Mouse (Mus musculus) erythroid progenitor cell, adult 5-6 weeks (primary cell): ENCODE measurements around the gene Dapk2. TPM values are rescaled to one million over a fixed set of nuclear protein-coding genes. Genes with fewer than 3 reads are reported as not detected.
A peak's percentile ranks its signal among the peaks of the same experiment; 100 is the strongest.

ENCODE experiments used
- ATAC-seq: replicated peaks from 2 replicates; pipeline ENCODE4 v1.8.0; 2016; ENCODE audit warnings: moderate number of reproducible peaks, mild to moderate bottlenecking, moderate TSS enrichment, inconsistent platforms; ENCODE audit not compliant: poor library complexity, low FRiP score, severe bottlenecking
- total RNA-seq, 2 experiments: library from RNA; stranded (forward) in 1 of 2; stranded (reverse) in 1 of 2; fragments of 150-400 nt in 1 of 2; fragments of 186-747, 209-891 nt in 1 of 2; gene quantifications; 2 replicates each; pipeline versions ENCODE4 v1.2.3 to v1.2.4; 2015 to 2017; ENCODE audit warnings: low replicate concordance in 2 of 2

The Dapk2 gene
- total RNA-seq, 2 experiments from 2014 or later: 25.5 to 31.0 TPM

- no peak for ATAC-seq
Observed at GRCm38 (mm10) chr9:66218917-66219725, 61.1 kb downstream of the Dapk2 start.

GRCm38 (mm10) chr9:66223872-66224271 is 65.8 kb downstream of the Dapk2 start:
- no peak for ATAC-seq

- peak; percentile 78 for ATAC-seq
Observed at GRCm38 (mm10) chr9:66225737-66226485, 67.9 kb downstream of the Dapk2 start.

GRCm38 (mm10) chr9:66228456-66229151 is 70.6 kb downstream of the Dapk2 start:
- 0 out of 2 replicates have a peak, but pooled peaks have one; percentile 17 for ATAC-seq

- no peak for ATAC-seq
Observed at GRCm38 (mm10) chr9:66231820-66232479, 73.9 kb downstream of the Dapk2 start.

- no peak for ATAC-seq
Observed at GRCm38 (mm10) chr9:66236615-66237014, 78.6 kb downstream of the Dapk2 start.

- ATAC-seq: no peak
Observed at GRCm38 (mm10) chr9:66237742-66238141, 79.7 kb downstream of the Dapk2 start.

GRCm38 (mm10) chr9:66239173-66239572 is 81.2 kb downstream of the Dapk2 start:
- no peak for ATAC-seq

GRCm38 (mm10) chr9:66239691-66240090 is 81.7 kb downstream of the Dapk2 start:
- no peak for ATAC-seq

- ATAC-seq: no peak
Observed at GRCm38 (mm10) chr9:66240493-66240892, 82.5 kb downstream of the Dapk2 start.

- ATAC-seq: peak; percentile 82
Observed at GRCm38 (mm10) chr9:66240991-66241390, 83.0 kb downstream of the Dapk2 start.

- no peak for ATAC-seq
Observed at GRCm38 (mm10) chr9:66241722-66242121, 83.7 kb downstream of the Dapk2 start.

- ATAC-seq: no peak
Observed at GRCm38 (mm10) chr9:66243240-66243639, 85.2 kb downstream of the Dapk2 start.

- no peak for ATAC-seq
Observed at GRCm38 (mm10) chr9:66244079-66244478, 86.1 kb downstream of the Dapk2 start.

GRCm38 (mm10) chr9:66245707-66246106 is 87.7 kb downstream of the Dapk2 start:
- no peak for ATAC-seq

GRCm38 (mm10) chr9:66249281-66249680 is 91.3 kb downstream of the Dapk2 start:
- ATAC-seq: no peak

- ATAC-seq: no peak
Observed at GRCm38 (mm10) chr9:66251159-66251691, 93.2 kb downstream of the Dapk2 start.

- no peak for ATAC-seq
Observed at GRCm38 (mm10) chr9:66261741-66262140, 103.7 kb downstream of the Dapk2 start.

GRCm38 (mm10) chr9:66263701-66264100 is 105.7 kb downstream of the Dapk2 start:
- ATAC-seq: no peak

- ATAC-seq: no peak
Observed at GRCm38 (mm10) chr9:66265645-66266044, 107.6 kb downstream of the Dapk2 start.
